ENCODE assay signal across 17 mouse cellular contexts in the genomic region with DNA sequence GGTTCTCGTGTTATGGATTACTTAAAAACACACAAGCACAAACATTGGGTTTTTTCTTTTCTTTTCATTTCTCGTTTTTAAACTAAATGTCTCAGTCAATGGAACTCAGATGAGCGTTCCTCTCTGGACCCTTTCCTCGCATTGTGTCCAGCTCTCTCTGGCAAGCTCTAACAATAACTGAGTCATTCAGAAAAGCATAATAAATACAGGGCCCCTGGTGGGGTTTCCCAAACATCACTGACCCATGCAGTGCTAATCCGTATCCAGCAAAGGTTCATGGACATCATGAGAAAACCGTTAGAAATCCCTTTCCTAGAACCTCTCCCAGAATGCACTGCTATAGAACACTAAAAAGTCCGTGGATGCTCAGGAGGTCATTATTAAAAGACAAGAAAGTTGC.
DNase-seq lines count a peak whose midpoint lies in the region; ATAC-seq and TF ChIP-seq lines count a peak whose summit lies in the region.
"Had no signal": no experiment of that assay in that cellular context is flagged by ENCODE, and none has a peak within 500 bp of the region (broad histone marks: within the 10 kb centered on the region; RNA-seq: fewer than 3 reads in every experiment).

No protein-coding gene starts in this region.

- H3K4me2 ChIP-seq in heart, embryonic 13.5 days = no peak overlapping the region
- no peak overlapping the region for H3K4me2 ChIP-seq in intestine, embryonic 14.5 days (ENCODE audit: low read length)
- no peak overlapping the region for H3K4me2 ChIP-seq in intestine, postnatal 0 days (replicated peaks; ENCODE audit: low read depth)
- no peak overlapping the region for H3K4me2 ChIP-seq in embryonic facial prominence, embryonic 13.5 days
- H3K4me2 ChIP-seq: forebrain, embryonic 12.5 days; hindbrain, embryonic 15.5 days had no signal

- intact Hi-C loops in heart, postnatal 14 days (cut with DNase I) = no loop called here

- DNase-seq in heart, postnatal 14 days = no peak
- DNase-seq in intestine, embryonic 14.5 days (ENCODE audit: low spot score) = peak; percentile 33
- peak; percentile 41 for DNase-seq in Muller cell, postnatal 12 days (ENCODE audit: inconsistent ontology term)
- DNase-seq in neural tube, embryonic 10.5 days (ENCODE audit: extremely low spot score, low spot score) = no peak
- DNase-seq: adrenal gland, adult 8-10 months; adrenal gland, postnatal 36 days; cerebellum, adult 2 months; cerebellum, postnatal 10 days; gastrocnemius, postnatal 14 days; heart, postnatal 36 days; kidney, adult 18-20 months had no signal

- peaks cover 22% of the 10 kb centered on the region for H3K36me3 ChIP-seq in heart, embryonic 13.5 days
- peaks cover 19% of the 10 kb centered on the region for H3K36me3 ChIP-seq in intestine, embryonic 14.5 days (ENCODE audit: control insufficient read depth, insufficient read depth, low read length)
- H3K36me3 ChIP-seq in intestine, postnatal 0 days (ENCODE audit: control insufficient read depth, insufficient read depth) = peaks cover 23% of the 10 kb centered on the region
- H3K36me3 ChIP-seq in embryonic facial prominence, embryonic 13.5 days = peaks cover 20% of the 10 kb centered on the region
- H3K36me3 ChIP-seq: forebrain, embryonic 12.5 days; hindbrain, embryonic 15.5 days had no signal

- no peaks in the 10 kb centered on the region for H3K27me3 ChIP-seq in heart, embryonic 13.5 days (replicated peaks)
- no peaks in the 10 kb centered on the region for H3K27me3 ChIP-seq in intestine, embryonic 14.5 days (replicated peaks; ENCODE audit: control insufficient read depth, insufficient read depth, low read length)
- no peaks in the 10 kb centered on the region for H3K27me3 ChIP-seq in intestine, postnatal 0 days (replicated peaks; ENCODE audit: control insufficient read depth, insufficient read depth, low read length)
- no peaks in the 10 kb centered on the region for H3K27me3 ChIP-seq in embryonic facial prominence, embryonic 13.5 days
- H3K27me3 ChIP-seq: forebrain, embryonic 12.5 days; hindbrain, embryonic 15.5 days had no signal

- H3K9me3 ChIP-seq in heart, embryonic 13.5 days = no peaks in the 10 kb centered on the region
- H3K9me3 ChIP-seq in intestine, embryonic 14.5 days (ENCODE audit: control insufficient read depth, low read length) = no peaks in the 10 kb centered on the region
- no peaks in the 10 kb centered on the region for H3K9me3 ChIP-seq in intestine, postnatal 0 days (ENCODE audit: control insufficient read depth)
- H3K9me3 ChIP-seq in embryonic facial prominence, embryonic 13.5 days = no peaks in the 10 kb centered on the region
- H3K9me3 ChIP-seq: forebrain, embryonic 12.5 days; hindbrain, embryonic 15.5 days had no signal

- ATAC-seq in heart, embryonic 13.5 days (ENCODE audit: extremely low read depth, insufficient number of reproducible peaks, low FRiP score, low TSS enrichment) = no peak
- no peak for ATAC-seq in intestine, embryonic 14.5 days (replicated peaks; ENCODE audit: low FRiP score, low TSS enrichment, low read depth)
- ATAC-seq in intestine, postnatal 0 days = no peak
- no peak for ATAC-seq in embryonic facial prominence, embryonic 13.5 days (ENCODE audit: insufficient number of reproducible peaks, insufficient read depth, low FRiP score, low TSS enrichment, low read depth)
- ATAC-seq: forebrain, embryonic 16.5 days had no signal

- no peak overlapping the region for H3K4me3 ChIP-seq in heart, embryonic 13.5 days
- H3K4me3 ChIP-seq in intestine, embryonic 14.5 days (ENCODE audit: low read depth, low read length) = no peak overlapping the region
- H3K4me3 ChIP-seq in intestine, postnatal 0 days (ENCODE audit: low read depth, low read length) = no peak overlapping the region
- no peak overlapping the region for H3K4me3 ChIP-seq in embryonic facial prominence, embryonic 13.5 days
- H3K4me3 ChIP-seq: forebrain, embryonic 12.5 days; hindbrain, embryonic 15.5 days had no signal

- WGBS in heart, embryonic 13.5 days = 72% methylated on average over 7 of the region's 7 CpGs
- 74% methylated on average over 7 of the region's 7 CpGs for WGBS in intestine, embryonic 14.5 days
- 71% methylated on average over 7 of the region's 7 CpGs for WGBS in intestine, postnatal 0 days
- 32% methylated on average over 7 of the region's 7 CpGs for WGBS in embryonic facial prominence, embryonic 13.5 days

- no peak for TF ChIP-seq CTCF in intestine, postnatal 0 days (IDR thresholded peaks at IDR 0.05; ENCODE audit: low read depth)

- H3K9ac ChIP-seq in heart, embryonic 13.5 days = no peak overlapping the region
- no peak overlapping the region for H3K9ac ChIP-seq in intestine, embryonic 14.5 days (ENCODE audit: low read length)
- no peak overlapping the region for H3K9ac ChIP-seq in intestine, postnatal 0 days (ENCODE audit: low read depth, low read length)
- H3K9ac ChIP-seq in embryonic facial prominence, embryonic 13.5 days = no peak overlapping the region
- H3K9ac ChIP-seq: forebrain, embryonic 12.5 days; hindbrain, embryonic 15.5 days had no signal

- H3K4me1 ChIP-seq in heart, embryonic 13.5 days = peaks cover 43% of the 10 kb centered on the region
- no peaks in the 10 kb centered on the region for H3K4me1 ChIP-seq in intestine, embryonic 14.5 days (replicated peaks; ENCODE audit: control insufficient read depth, insufficient read depth, low read length)
- no peaks in the 10 kb centered on the region for H3K4me1 ChIP-seq in intestine, postnatal 0 days (replicated peaks; ENCODE audit: control insufficient read depth, insufficient read depth, low read length)
- peaks cover 42% of the 10 kb centered on the region for H3K4me1 ChIP-seq in embryonic facial prominence, embryonic 13.5 days
- H3K4me1 ChIP-seq: hindbrain, embryonic 15.5 days had no signal

- H3K27ac ChIP-seq in heart, embryonic 13.5 days (replicated peaks) = 0 out of 2 replicates have a peak overlapping the region, but pooled peaks have one; percentile 24
- H3K27ac ChIP-seq in intestine, embryonic 14.5 days (ENCODE audit: low read depth) = no peak overlapping the region
- no peak overlapping the region for H3K27ac ChIP-seq in intestine, postnatal 0 days (ENCODE audit: low read depth, low read length)
- 0 out of 2 replicates have a peak overlapping the region, but pooled peaks have one; percentile 12 for H3K27ac ChIP-seq in embryonic facial prominence, embryonic 13.5 days
- H3K27ac ChIP-seq: forebrain, embryonic 12.5 days; hindbrain, embryonic 15.5 days had no signal

Comparison
In these comparisons a context has a peak if more than half of its experiments do, and no peak if none do; other contexts are left out.
1. H3K27ac ChIP-seq: peak in heart, embryonic 13.5 days (single experiment) and embryonic facial prominence, embryonic 13.5 days (single experiment); none in intestine, embryonic 14.5 days (single experiment) and intestine, postnatal 0 days (single experiment).
2. DNase-seq: peak in intestine, embryonic 14.5 days (single experiment) and Muller cell, postnatal 12 days (single experiment); none in heart, postnatal 14 days (0 of 2) and neural tube, embryonic 10.5 days (single experiment).